14 mouse cellular contexts compared by ENCODE assay signal in the genomic region with DNA sequence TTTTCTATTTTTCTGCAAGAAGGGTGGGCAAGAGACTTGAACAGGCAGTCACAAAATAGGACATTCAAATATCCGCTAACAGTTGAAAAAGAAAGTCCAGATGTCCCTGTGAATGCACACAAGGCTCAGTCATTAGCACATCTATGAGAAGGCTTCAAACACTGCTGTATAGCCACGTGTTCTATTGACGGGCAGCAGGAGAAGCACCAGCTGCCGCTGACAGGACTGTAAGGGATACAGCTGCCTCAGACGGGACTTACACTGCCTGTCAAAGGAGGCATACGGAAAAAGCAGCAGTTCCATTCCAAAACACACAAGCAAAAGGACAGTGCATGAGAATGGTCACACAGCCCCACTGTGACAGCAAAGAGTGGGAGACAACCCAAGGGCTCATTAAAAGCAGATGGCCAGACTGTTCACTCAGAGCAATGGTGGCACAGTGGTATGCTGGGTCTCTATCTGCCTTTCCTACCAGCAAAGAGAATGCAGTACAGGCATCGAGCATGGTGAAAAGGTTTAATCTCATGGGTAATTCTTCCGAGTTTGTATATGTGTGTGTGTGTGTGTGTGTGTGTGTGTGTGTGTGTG. TPM values are rescaled to one million over a fixed set of nuclear protein-coding genes. Genes with fewer than 3 reads are reported as not detected.
DNase-seq lines count a peak whose midpoint lies in the region; ATAC-seq and TF ChIP-seq lines count a peak whose summit lies in the region.
"Had no signal": no experiment of that assay in that cellular context is flagged by ENCODE, and none has a peak within 500 bp of the region (broad histone marks: within the 10 kb centered on the region; RNA-seq: fewer than 3 reads in every experiment).

No protein-coding gene starts in this region.

- H3K4me2 ChIP-seq in kidney, embryonic 15.5 days, result no peak overlapping the region
- no peak overlapping the region for H3K4me2 ChIP-seq in embryonic facial prominence, embryonic 12.5 days (replicated peaks)
- no peak overlapping the region for H3K4me2 ChIP-seq in hindbrain, postnatal 0 days (ENCODE audit: low read depth, low read length)

- TF ChIP-seq POLR2A in kidney, adult 2 months (IDR thresholded peaks at IDR 0.05; ENCODE audit: low read depth, low read length), result no peak

- peaks cover 9% of the 10 kb centered on the region for H3K36me3 ChIP-seq in kidney, embryonic 15.5 days
- no peaks in the 10 kb centered on the region; the same call in 1 of the 2 replicates for H3K36me3 ChIP-seq in kidney, adult 2 months (ENCODE audit: control insufficient read depth, insufficient read depth, low read length)
- peaks cover 17% of the 10 kb centered on the region for H3K36me3 ChIP-seq in embryonic facial prominence, embryonic 12.5 days
- no peaks in the 10 kb centered on the region for H3K36me3 ChIP-seq in hindbrain, postnatal 0 days (ENCODE audit: insufficient read depth, low read length)

- no peaks in the 10 kb centered on the region for H3K4me1 ChIP-seq in kidney, embryonic 15.5 days
- H3K4me1 ChIP-seq in kidney, adult 2 months (ENCODE audit: control insufficient read depth, insufficient read depth, low read length), result no peaks in the 10 kb centered on the region
- no peaks in the 10 kb centered on the region; the same call in 1 of the 2 replicates for H3K4me1 ChIP-seq in embryonic facial prominence, embryonic 12.5 days
- no peaks in the 10 kb centered on the region for H3K4me1 ChIP-seq in hindbrain, postnatal 0 days (ENCODE audit: insufficient read depth, low read length)
- H3K4me1 ChIP-seq: limb, embryonic 10.5 days; megakaryocyte, embryonic 14.5 days had no signal

- H3K9ac ChIP-seq in kidney, embryonic 15.5 days, result no peak overlapping the region
- no peak overlapping the region for H3K9ac ChIP-seq in embryonic facial prominence, embryonic 12.5 days
- no peak overlapping the region for H3K9ac ChIP-seq in hindbrain, postnatal 0 days (replicated peaks; ENCODE audit: low read length)

- H3K27ac ChIP-seq in kidney, embryonic 15.5 days, result no peak overlapping the region
- no peak overlapping the region for H3K27ac ChIP-seq in kidney, adult 2 months (ENCODE audit: insufficient read depth, low read depth, low read length)
- no peak overlapping the region for H3K27ac ChIP-seq in embryonic facial prominence, embryonic 12.5 days
- H3K27ac ChIP-seq in hindbrain, postnatal 0 days, result no peak overlapping the region
- H3K27ac ChIP-seq: limb, embryonic 10.5 days had no signal

- no peak overlapping the region for H3K4me3 ChIP-seq in kidney, embryonic 15.5 days (replicated peaks)
- H3K4me3 ChIP-seq in kidney, adult 2 months (ENCODE audit: insufficient read depth, low read depth, low read length), result no peak overlapping the region
- no peak overlapping the region for H3K4me3 ChIP-seq in embryonic facial prominence, embryonic 12.5 days
- H3K4me3 ChIP-seq in hindbrain, postnatal 0 days (ENCODE audit: low read length), result no peak overlapping the region
- H3K4me3 ChIP-seq: limb, embryonic 10.5 days; megakaryocyte, embryonic 14.5 days had no signal

- peak; percentile 79 for ATAC-seq in kidney, embryonic 15.5 days (replicated peaks; ENCODE audit: low FRiP score)
- 0 out of 2 replicates have a peak, but pooled peaks have one; percentile 22 for ATAC-seq in embryonic facial prominence, embryonic 12.5 days (ENCODE audit: insufficient number of reproducible peaks, insufficient read depth, low FRiP score, low TSS enrichment)
- peak; percentile 91 for ATAC-seq in hindbrain, postnatal 0 days
- ATAC-seq in CD4-positive, CD25-positive, alpha-beta regulatory T cell, adult 4 months, result no peak

- no peak for TF ChIP-seq CTCF in kidney, adult 2 months (conservative IDR thresholded peaks at IDR 0.05; ENCODE audit: insufficient read depth, insufficient read length, low read depth, low read length)
- TF ChIP-seq CTCF in hindbrain, postnatal 0 days (IDR thresholded peaks at IDR 0.05; ENCODE audit: low read depth), result no peak

- 45% methylated on average over 8 of the region's 8 CpGs for WGBS in kidney, embryonic 15.5 days
- WGBS in kidney, adult 2 months, result 73% methylated on average over 8 of the region's 8 CpGs
- 67% methylated on average over 8 of the region's 8 CpGs for WGBS in embryonic facial prominence, embryonic 12.5 days
- 35% methylated on average over 8 of the region's 8 CpGs for WGBS in hindbrain, postnatal 0 days

- H3K27me3 ChIP-seq in kidney, embryonic 15.5 days, result no peaks in the 10 kb centered on the region
- no peaks in the 10 kb centered on the region for H3K27me3 ChIP-seq in kidney, adult 2 months (replicated peaks; ENCODE audit: control insufficient read depth, insufficient read depth, low read length)
- no peaks in the 10 kb centered on the region for H3K27me3 ChIP-seq in embryonic facial prominence, embryonic 12.5 days
- no peaks in the 10 kb centered on the region for H3K27me3 ChIP-seq in hindbrain, postnatal 0 days (ENCODE audit: insufficient read depth, low read length)

- no peak for DNase-seq in kidney, adult 2 months
- DNase-seq in ES-CJ7 (ENCODE audit: low read depth, low spot score), result peak; percentile 53
- peak; percentile 38 for DNase-seq in hindbrain, postnatal 0 days (ENCODE audit: low spot score)
- no peak for DNase-seq in spleen, adult 18-20 months
- DNase-seq in thymus, postnatal 10 days (ENCODE audit: low spot score in 2 of 2), result no peak
- DNase-seq: adrenal gland, adult 2 months; gastrocnemius, postnatal 10 days; kidney, adult 11 months; right cerebral cortex, postnatal 4 days had no signal

- H3K9me3 ChIP-seq in kidney, embryonic 15.5 days (replicated peaks), result no peaks in the 10 kb centered on the region
- H3K9me3 ChIP-seq in embryonic facial prominence, embryonic 12.5 days, result no peaks in the 10 kb centered on the region
- H3K9me3 ChIP-seq in hindbrain, postnatal 0 days (ENCODE audit: low read length), result no peaks in the 10 kb centered on the region
- H3K9me3 ChIP-seq: limb, embryonic 10.5 days; megakaryocyte, embryonic 14.5 days had no signal

RNA-seq across cellular contexts. Expression of gene Dirc2, which starts 39.9 kb away (rescaled TPM):
- polyA plus RNA-seq in kidney, embryonic 15.5 days (2015; fragmentation: Nextera tagmentation; extraction: Ambion mirVana), result 11.9 and 12.5 TPM in 2 replicates
- 33.3 and 35.1 TPM in 2 replicates for polyA plus RNA-seq in kidney, adult 2 months (2012; rRNA removed)
- polyA plus RNA-seq in embryonic facial prominence, embryonic 12.5 days (2016; fragmentation: Nextera tagmentation; extraction: Ambion mirVana), result 24.8 and 25.9 TPM in 2 replicates
- total RNA-seq in hindbrain, postnatal 0 days (2014; rRNA removed), result 70.8 and 80.8 TPM in 2 replicates
- polyA plus RNA-seq in hindbrain, postnatal 0 days (2015; fragmentation: Nextera tagmentation; extraction: Ambion mirVana), result 34.1 and 35.5 TPM in 2 replicates
- polyA plus RNA-seq in CD4-positive, CD25-positive, alpha-beta regulatory T cell, adult 4 months (2017; shearing (Covaris generic)), result 1 to 10 TPM; 2.2 to 5.6 TPM

RNA-seq across cellular contexts. Expression of gene Hspbap1, which starts 40.9 kb away (rescaled TPM):
- 13.8 and 14.9 TPM in 2 replicates for polyA plus RNA-seq in kidney, embryonic 15.5 days (2015; fragmentation: Nextera tagmentation; extraction: Ambion mirVana)
- 6.2 and 7.0 TPM in 2 replicates for polyA plus RNA-seq in kidney, adult 2 months (2012; rRNA removed)
- 23.1 and 23.5 TPM in 2 replicates for polyA plus RNA-seq in embryonic facial prominence, embryonic 12.5 days (2016; fragmentation: Nextera tagmentation; extraction: Ambion mirVana)
- total RNA-seq in hindbrain, postnatal 0 days (2014; rRNA removed), result 5.0 and 7.9 TPM in 2 replicates
- 4.4 and 5.8 TPM in 2 replicates for polyA plus RNA-seq in hindbrain, postnatal 0 days (2015; fragmentation: Nextera tagmentation; extraction: Ambion mirVana)
- polyA plus RNA-seq in CD4-positive, CD25-positive, alpha-beta regulatory T cell, adult 4 months (2017; shearing (Covaris generic)), result 10 to 100 TPM; 35.1 to 36.3 TPM

Comparison
In these comparisons a context has a peak if more than half of its experiments do, and no peak if none do; other contexts are left out.
1. DNase-seq: peak in ES-CJ7 (single experiment) and hindbrain, postnatal 0 days (single experiment); none in kidney, adult 2 months (single experiment), spleen, adult 18-20 months (0 of 2) and thymus, postnatal 10 days (0 of 2).